Mouse (Mus musculus) urinary bladder, postnatal 10 days (tissue): ENCODE measurements around the gene Npat.
A peak's percentile ranks its signal among the peaks of the same experiment; 100 is the strongest.

Source experiments
- DNase-seq: peaks from one replicate; pipeline ENCODE4 v3.0.0; 2022; ENCODE audit warnings: low spot score

The Npat gene

DNA sequence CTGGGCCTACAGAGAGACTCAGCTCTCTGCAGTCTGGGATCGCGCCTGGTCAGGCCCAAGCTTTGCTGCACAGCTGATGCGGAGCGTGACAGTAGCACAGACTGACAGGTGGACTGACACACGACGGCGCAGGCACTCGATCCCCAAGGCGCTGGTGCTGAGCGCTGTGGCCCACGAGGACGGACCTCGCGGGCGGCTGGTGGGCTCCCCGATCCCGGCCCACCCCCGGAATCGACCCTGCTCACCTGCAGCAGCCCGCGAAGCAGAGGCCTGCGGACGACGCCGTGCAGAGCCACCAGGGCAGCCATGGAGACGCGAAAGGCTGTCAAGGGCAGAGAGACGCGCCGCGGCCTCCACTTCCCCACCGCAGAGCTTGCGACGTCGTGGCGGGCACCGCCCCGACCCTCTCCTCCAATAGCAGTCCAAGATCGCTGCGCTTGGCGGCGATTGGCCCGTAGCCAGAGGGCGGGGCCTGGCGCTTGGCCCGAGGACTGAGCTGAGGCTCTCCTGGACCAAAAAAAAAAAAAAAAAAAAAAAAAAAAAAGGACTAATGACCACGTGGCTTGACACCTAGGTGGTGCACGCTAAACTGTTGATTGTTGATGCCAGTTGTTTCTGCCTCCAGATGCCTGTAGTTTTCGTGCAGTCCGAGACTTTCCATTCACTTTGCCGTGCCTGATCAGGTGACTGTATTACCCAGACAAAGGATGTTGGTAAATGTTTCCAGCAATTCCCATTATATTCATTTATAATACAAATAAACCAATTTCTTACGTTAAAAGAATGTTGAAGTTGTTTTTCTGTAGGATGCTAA is 73.3 kb downstream of the Npat start, which contains the start of gene Acat1:
Gene Acat1, minus strand, starts transcription at position 415 of the 814 bp plus-strand sequence.
- DNase-seq: peak; percentile 85

DNA sequence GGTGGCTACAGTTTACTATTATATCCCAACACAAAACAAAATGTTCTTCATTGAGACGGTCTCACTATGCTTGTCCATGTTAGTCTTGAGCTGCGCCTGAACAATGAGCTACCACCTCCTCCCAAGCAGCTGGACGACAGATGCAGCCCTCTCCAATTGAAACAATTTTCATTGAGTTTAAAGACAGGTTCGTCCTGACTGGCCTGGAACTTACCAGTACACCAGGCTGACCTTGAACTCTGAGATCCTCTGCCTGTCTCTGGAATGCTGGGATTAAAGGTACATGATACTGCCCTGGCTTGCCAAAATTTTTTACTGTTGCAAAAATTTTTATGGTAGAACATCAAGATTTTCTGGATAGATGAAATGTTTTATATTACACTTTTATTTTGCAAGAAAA is 77.4 kb downstream of the Npat start:
- DNase-seq: no peak

DNA sequence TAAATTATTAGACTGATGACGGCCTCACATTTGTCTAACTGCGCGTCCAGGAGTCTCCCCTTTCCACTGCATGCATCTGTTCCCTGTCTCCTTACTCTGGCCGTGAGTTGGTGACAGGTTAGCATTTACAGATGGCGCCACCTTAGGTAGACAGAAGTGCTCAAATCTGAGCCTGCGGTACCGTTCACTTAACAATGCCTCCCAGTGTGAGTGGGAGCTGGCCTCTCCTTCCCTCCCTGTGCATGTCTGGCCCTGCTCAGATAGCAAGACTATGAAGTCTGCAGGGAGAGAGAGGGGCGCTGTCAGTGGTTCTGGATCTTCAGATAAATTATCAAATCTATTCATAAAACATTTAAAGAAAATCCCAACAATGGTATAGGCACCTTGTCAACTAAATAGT is 78.4 kb downstream of the Npat start:
- no peak for DNase-seq
